Mouse (Mus musculus) CH12.LX (cell line): ENCODE results near the gene B3galt4.
"Not testable (repeated sequence)": the region's sequence is repeated elsewhere in the genome, so short reads cannot be mapped to it uniquely, and the experiment has no call there.

ENCODE experiments used
- CTCF ChIP-seq, 2 experiments: IDR thresholded peaks in 1 of 2; conservative IDR thresholded peaks in 1 of 2; 2 replicates each; pipeline ENCODE4 v1.5.1; 2011 to 2012; ENCODE audit warnings: low read depth in 2 of 2, low read length in 2 of 2, improper control_type of control experiment in 1 of 2, inconsistent platforms in 1 of 2, mild to moderate bottlenecking in 1 of 2, moderate library complexity in 1 of 2
- ETS1 ChIP-seq: conservative IDR thresholded peaks from 2 replicates; pipeline ENCODE4 v1.6.1; 2012; ENCODE audit warnings: low read depth, mild to moderate bottlenecking, inconsistent platforms, low read length, improper control_type of control experiment, moderate library complexity
- MAFK ChIP-seq: IDR thresholded peaks from 2 replicates; pipeline ENCODE4 v1.6.1; 2011; ENCODE audit warnings: low read length, improper control_type of control experiment; ENCODE audit not compliant: insufficient replicate concordance
- POLR2A ChIP-seq: IDR thresholded peaks from 2 replicates; pipeline ENCODE4 v1.6.1; 2011; ENCODE audit warnings: low read depth, mild to moderate bottlenecking, improper control_type of control experiment, low read length
- SIN3A ChIP-seq: IDR thresholded peaks from 2 replicates; pipeline ENCODE4 v1.6.1; 2012; ENCODE audit warnings: low read length, improper control_type of control experiment, inconsistent platforms

- TF ChIP-seq CTCF (conservative IDR thresholded peaks at IDR 0.05 in 1 of 2, IDR thresholded peaks at IDR 0.05 in 1 of 2; ENCODE audit: low read depth in 2 of 2, low read length in 2 of 2), result peak in 1 of 2 experiments; percentile 45; a peak in 3 of 4 replicates
- TF ChIP-seq ETS1, POLR2A, SIN3A, MAFK: not testable (repeated sequence)
Measured at GRCm38 (mm10) chr17:33982136-33982535, 30.8 kb upstream of the B3galt4 start.
